17 mouse cellular contexts compared by ENCODE assay signal in genomic region chr19:33103851-33104250, GRCm38 (mm10).
"Had no signal": no experiment of that assay in that cellular context is flagged by ENCODE, and none has a peak within 500 bp of the region (broad histone marks: within the 10 kb centered on the region; RNA-seq: fewer than 3 reads in every experiment).

No protein-coding gene starts in this region.

- H3K4me2 ChIP-seq: lung, embryonic 15.5 days; midbrain, embryonic 11.5 days; midbrain, embryonic 13.5 days; midbrain, embryonic 15.5 days; neural tube, embryonic 12.5 days; stomach, embryonic 15.5 days had no signal

- H3K27ac ChIP-seq: lung, embryonic 15.5 days; macrophage; midbrain, embryonic 13.5 days; midbrain, embryonic 15.5 days; neural tube, embryonic 12.5 days; stomach, embryonic 15.5 days; stomach, postnatal 0 days had no signal

- H3K9ac ChIP-seq: lung, embryonic 15.5 days; midbrain, embryonic 13.5 days; midbrain, embryonic 15.5 days; neural tube, embryonic 12.5 days; stomach, embryonic 15.5 days had no signal

- H3K36me3 ChIP-seq: lung, embryonic 15.5 days; midbrain, embryonic 13.5 days; midbrain, embryonic 15.5 days; neural tube, embryonic 12.5 days; stomach, embryonic 15.5 days had no signal

- DNase-seq: lung, adult 2 months; lung, postnatal 14 days; lung, postnatal 36 days; right cerebral cortex, postnatal 14 days; thymus, adult 2 months; thymus, postnatal 25 days; thymus, postnatal 4 days had no signal

- H3K4me3 ChIP-seq: lung, embryonic 15.5 days; megakaryocyte, embryonic 14.5 days; midbrain, embryonic 13.5 days; midbrain, embryonic 15.5 days; neural tube, embryonic 12.5 days; stomach, embryonic 15.5 days had no signal

- ATAC-seq: lung, postnatal 0 days; midbrain, embryonic 13.5 days; midbrain, embryonic 15.5 days had no signal

- H3K27me3 ChIP-seq: lung, embryonic 15.5 days; megakaryocyte, embryonic 14.5 days; neural tube, embryonic 12.5 days; stomach, embryonic 15.5 days had no signal

- H3K9me3 ChIP-seq: lung, embryonic 15.5 days; megakaryocyte, embryonic 14.5 days; midbrain, embryonic 13.5 days; midbrain, embryonic 15.5 days; neural tube, embryonic 12.5 days; stomach, embryonic 15.5 days had no signal
